Mouse (Mus musculus) left cerebral cortex, postnatal 25 days (tissue): ENCODE measurements around the gene Erbb2. TPM values are rescaled to one million over a fixed set of nuclear protein-coding genes. Genes with fewer than 3 reads are reported as not detected.
"Not testable (repeated sequence)": the region's sequence is repeated elsewhere in the genome, so short reads cannot be mapped to it uniquely, and the experiment has no call there.

ENCODE experiments used
- DNase-seq, 2 experiments: peaks; one replicate each; pipeline ENCODE4 v3.0.0; 2022; ENCODE audit warnings: low spot score in 2 of 2, mixed read lengths in 1 of 2
- intact Hi-C: fragments of 180-260 bp; cut with DNase I; formaldehyde crosslinking; loops from one replicate; pipeline ENCODE4 v1.15.1; 2025
- total RNA-seq, 2 experiments: library from RNA; stranded (reverse); gene quantifications; 2 replicates each; pipeline ENCODE4 v1.2.3; 2021

Gene Erbb2
- 1 to 10 TPM; 1.8 to 2.4 TPM for total RNA-seq

DNA sequence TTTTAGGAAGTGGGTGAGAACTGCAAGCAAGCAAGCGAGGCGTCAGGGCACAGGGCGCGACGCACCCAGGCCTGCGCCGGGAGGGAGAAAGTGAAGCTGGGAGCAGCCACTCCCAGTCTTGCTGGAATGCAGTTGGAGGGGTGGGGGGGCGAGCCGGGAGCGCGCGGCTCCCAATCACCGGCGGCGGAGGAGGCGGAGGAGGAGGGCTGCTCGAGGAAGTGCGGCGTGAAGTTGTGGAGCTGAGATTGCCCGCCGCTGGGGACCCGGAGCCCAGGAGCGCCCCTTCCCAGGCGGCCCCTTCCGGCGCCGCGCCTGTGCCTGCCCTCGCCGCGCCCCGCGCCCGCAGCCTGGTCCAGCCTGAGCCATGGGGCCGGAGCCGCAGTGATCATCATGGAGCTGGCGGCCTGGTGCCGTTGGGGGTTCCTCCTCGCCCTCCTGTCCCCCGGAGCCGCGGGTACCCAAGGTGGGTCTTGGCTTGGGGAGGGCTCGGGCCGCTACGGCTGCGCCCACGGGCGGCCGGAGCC is at the start of gene Erbb2:
Gene Erbb2 (plus strand): TSS at position 198 of the 524 bp plus-strand sequence.
- no peak for DNase-seq
- intact Hi-C loops = no loop called here

GRCm38 (mm10) chr11:98363817-98364216 is 48.5 kb upstream of the Erbb2 start:
- intact Hi-C loops = no loop called here
- no peak for DNase-seq

DNA sequence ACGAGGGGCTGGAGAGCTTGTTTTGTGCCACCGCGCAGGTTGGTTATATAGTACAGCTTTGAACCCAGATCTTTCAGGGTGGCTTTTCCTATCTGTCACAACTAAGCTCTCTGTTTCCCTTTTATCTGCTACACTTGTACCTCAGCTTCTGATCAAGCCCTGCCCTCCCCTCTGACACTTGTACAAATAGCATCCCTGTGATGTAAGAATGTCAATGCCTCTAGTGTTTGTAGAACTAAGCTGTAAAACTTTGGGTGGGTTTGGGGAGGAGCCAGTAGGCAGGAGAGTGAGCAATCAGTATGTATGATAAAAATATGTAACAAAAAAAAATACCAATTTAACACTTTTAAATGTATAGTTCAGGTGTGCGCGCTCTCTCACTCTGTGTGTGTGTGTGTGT is 47.9 kb upstream of the Erbb2 start:
- intact Hi-C loops = no loop called here
- no peak for DNase-seq

GRCm38 (mm10) chr11:98366290-98366689 is 46.0 kb upstream of the Erbb2 start:
- DNase-seq = no peak
- intact Hi-C loops = no loop called here

DNA sequence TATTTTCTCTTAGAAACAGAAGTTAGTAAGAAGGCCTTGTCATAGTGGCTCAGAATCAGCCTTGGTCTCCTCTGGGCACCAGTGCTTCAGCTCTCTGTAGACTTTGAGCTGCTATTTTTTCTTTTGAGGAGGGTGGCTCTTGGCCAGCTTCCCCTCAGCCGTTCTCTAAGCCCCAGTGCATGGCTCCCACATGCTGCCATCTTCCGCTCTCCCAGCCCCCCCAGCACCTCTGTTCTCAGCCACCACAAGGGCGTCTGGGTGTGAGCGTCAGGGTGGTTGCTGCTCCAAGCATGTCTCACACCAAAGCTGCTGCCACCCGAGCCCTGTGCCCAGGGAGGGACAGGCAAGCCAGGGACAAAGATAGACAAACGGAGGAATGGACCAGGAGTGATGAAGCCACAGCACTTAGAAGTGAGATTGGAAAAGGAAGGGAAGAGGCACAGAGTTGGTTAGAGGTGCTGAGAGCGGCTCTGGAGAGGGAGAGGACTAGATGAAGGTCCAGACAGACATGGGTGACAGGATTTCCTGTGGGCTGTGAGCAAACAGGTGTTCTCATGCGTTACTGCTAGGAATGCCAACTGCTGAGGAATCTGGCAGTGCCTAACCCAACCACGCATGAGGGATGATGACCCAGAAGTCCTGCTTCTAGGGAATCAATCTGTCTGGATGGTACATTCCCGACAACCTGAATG is 45.0 kb upstream of the Erbb2 start:
- intact Hi-C loops = no loop called here

GRCm38 (mm10) chr11:98367863-98368186 is 44.4 kb upstream of the Erbb2 start:
- intact Hi-C loops = no loop called here
- DNase-seq = no peak

More for the DNA sequence above, 45.0 kb upstream of the Erbb2 start:
- DNase-seq = peak in 1 of 2 experiments; percentile 82

DNA sequence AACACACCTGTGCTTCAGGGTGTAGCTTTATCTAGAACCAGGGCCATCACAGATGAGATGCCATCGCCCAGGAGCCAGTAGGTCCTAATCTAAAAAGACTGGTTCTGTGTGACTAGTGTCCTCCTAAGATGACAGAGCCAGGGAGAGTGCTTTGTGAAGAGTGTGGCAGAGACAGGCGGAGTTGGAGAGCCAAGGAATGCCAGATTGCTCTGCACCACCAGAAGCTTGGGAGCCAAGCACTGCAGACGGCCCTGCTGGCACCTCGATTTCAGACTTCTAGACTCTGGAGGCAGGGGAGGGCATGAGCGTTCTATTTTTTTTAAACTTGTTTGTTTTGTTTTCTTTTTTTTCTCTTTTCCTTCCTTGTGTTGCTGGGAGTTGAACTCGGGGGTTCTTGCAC is 42.9 kb upstream of the Erbb2 start:
- intact Hi-C loops = no loop called here
- DNase-seq = peak in 1 of 2 experiments; percentile 68

DNA sequence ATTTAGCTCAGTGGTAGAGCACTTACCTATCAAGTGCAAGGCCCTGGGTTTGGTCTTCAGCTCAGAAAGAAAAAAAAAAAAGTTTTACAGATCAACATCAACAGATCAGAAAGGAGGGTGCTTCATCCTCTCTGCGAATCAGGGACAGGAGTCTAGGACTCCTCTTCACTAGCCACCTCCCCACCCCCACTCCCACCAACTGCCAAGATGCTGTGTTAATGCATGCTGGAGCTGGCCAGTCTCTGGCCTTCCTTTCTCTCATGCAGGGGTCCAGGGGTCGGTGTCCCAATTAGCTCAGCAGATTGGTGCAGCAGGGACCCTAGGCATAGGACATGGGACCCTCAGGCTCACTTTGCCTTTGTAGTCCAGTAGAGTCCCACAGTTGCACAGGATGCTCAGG is 41.7 kb upstream of the Erbb2 start:
- intact Hi-C loops = no loop called here
- DNase-seq = no peak

GRCm38 (mm10) chr11:98371556-98372240 is 40.6 kb upstream of the Erbb2 start:
- DNase-seq = no peak
- intact Hi-C loops = loop anchor here (2.0 kb wide), 1 partner anchor 29 kb away; no protein-coding TSS in a partner anchor

DNA sequence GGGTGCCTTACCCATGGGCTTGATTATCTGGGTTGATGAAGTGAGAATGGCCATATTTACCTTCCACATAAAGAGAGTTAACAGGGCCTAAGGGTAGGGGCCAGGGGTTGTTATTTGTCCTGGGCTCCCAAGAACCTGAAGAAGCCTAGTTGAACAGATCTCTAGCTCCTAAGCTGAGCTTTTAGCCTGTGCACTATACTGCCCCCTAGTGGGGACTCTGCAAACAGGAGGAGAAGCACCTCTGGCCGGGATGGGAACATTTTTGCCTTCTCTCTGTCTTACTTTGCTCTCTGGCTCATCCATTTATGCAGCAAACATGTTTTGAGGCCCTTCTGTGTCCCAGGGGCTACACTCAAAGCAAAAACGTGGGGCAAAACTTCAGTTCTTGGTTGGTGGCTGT is 39.9 kb upstream of the Erbb2 start:
- peak in 1 of 2 experiments; percentile 62 for DNase-seq
- intact Hi-C loops = loop anchor here (2.0 kb wide), 1 partner anchor 30 kb away; no protein-coding TSS in a partner anchor

GRCm38 (mm10) chr11:98373244-98373643 is 39.0 kb upstream of the Erbb2 start:
- DNase-seq = no peak
- intact Hi-C loops = loop anchor here (2.0 kb wide), 1 partner anchor 30 kb away; no protein-coding TSS in a partner anchor

GRCm38 (mm10) chr11:98374266-98374665 is 38.0 kb upstream of the Erbb2 start:
- intact Hi-C loops = no loop called here
- no peak for DNase-seq

- DNase-seq = no peak
- intact Hi-C loops = no loop called here
Observed at GRCm38 (mm10) chr11:98376756-98377155, 35.5 kb upstream of the Erbb2 start.

DNA sequence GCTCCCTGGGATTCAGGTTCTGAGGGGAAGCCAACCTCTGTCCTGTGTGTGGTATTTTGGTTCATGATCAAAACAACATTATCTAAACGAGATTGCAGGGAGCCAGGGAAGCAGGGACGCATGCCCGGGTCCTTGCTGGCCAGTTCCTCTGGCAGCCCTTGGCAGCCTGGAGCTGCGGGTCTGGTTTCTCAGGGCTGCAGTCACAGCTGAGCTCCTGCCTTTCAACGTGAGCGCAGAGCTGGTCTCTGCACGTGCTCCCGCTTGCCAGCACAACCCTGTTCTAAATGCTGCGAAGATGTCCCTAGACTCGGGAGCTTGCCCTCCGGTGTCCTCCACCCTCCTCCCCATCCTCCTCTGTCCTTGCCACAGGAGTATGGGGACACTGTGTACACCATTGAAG is 34.5 kb upstream of the Erbb2 start:
- intact Hi-C loops = no loop called here
- DNase-seq = no peak

DNA sequence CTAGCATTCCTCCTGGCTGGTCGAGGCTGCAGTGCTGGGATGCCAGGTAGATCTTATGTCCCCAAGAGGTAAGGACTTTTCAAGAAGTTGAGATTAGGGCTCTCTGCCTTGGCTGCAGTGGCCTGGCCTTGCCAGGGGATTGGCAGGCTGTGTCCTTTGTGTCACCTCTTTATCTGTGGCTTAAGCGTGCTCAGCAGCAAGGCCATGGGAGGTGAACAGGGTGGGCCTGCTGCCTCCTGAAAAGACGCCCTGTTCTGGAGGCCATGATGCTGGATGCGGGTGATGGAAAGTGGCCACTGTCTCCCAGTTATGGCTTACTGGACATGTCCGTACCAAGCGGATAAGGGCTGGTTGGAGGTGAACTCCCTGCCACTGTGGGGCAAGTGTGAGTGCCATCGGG is 32.9 kb upstream of the Erbb2 start:
- DNase-seq = no peak
- intact Hi-C loops = no loop called here

- intact Hi-C loops = no loop called here
- no peak for DNase-seq
Observed at GRCm38 (mm10) chr11:98380106-98380505, 32.2 kb upstream of the Erbb2 start.

DNA sequence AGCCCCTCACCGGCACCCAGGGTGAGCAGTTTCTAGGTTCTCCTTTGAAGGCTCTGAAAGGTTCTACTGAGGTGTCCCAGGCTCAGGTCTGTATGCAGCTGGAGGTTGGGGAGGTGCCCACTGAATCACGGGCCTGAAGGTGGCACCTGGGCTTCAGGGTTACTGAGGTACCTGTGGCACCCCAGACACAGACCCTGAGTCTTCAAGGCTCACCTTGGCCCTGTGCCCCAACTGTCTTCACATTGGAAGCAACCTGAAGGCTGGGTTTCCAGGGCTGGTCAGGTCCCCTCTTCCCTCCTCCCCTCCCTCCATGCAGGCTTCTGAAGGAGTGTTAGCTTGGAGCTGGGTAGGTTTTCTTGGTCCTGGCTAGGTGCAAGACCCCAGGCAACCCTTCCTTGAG is 30.6 kb upstream of the Erbb2 start:
- intact Hi-C loops = no loop called here
- DNase-seq = no peak

- DNase-seq, intact Hi-C loops: not testable (repeated sequence)
Observed at GRCm38 (mm10) chr11:98382405-98382804, 29.9 kb upstream of the Erbb2 start.

- peak in 1 of 2 experiments; percentile 46 for DNase-seq
- intact Hi-C loops = no loop called here
Observed at GRCm38 (mm10) chr11:98383261-98384030, 28.8 kb upstream of the Erbb2 start, which contains the start of gene Tcap. TSS of gene Tcap (plus strand) at chr11:98383811.

- DNase-seq = no peak
- intact Hi-C loops = no loop called here
Observed at GRCm38 (mm10) chr11:98384216-98384615, 28.1 kb upstream of the Erbb2 start.
